Mouse (Mus musculus) cerebellum, adult 2 months (tissue): ENCODE results near the gene Lin28b. TPM values are rescaled to one million over a fixed set of nuclear protein-coding genes. Genes with fewer than 3 reads are reported as not detected.

Experiments used
- DNase-seq, 2 experiments: peaks; one replicate each; pipeline ENCODE4 v3.0.0; 2021
- H3K27ac ChIP-seq: fragments of 200-500 bp; 2 replicates; pipeline ENCODE4 v1.5.1; 2012; ENCODE audit warnings: low read length, control low read depth, inconsistent platforms; ENCODE audit not compliant: insufficient read depth
- H3K27me3 ChIP-seq: fragments of 200-500 bp; 2 replicates; pipeline ENCODE4 v1.6.1; 2012; ENCODE audit warnings: inconsistent platforms, mild to moderate bottlenecking, low read length, moderate library complexity; ENCODE audit not compliant: control insufficient read depth, insufficient read depth
- H3K4me1 ChIP-seq: fragments of 200-500 bp; 2 replicates; pipeline ENCODE4 v1.6.1; 2011; ENCODE audit warnings: low read length; ENCODE audit not compliant: control insufficient read depth, insufficient read depth
- H3K4me3 ChIP-seq: fragments of 200-500 bp; replicated peaks from 2 replicates; pipeline ENCODE3; 2011; ENCODE audit warnings: mild to moderate bottlenecking, low read depth, low read length, control low read depth; ENCODE audit not compliant: insufficient read depth
- CTCF ChIP-seq: fragments of 200-500 bp; IDR thresholded peaks from 2 replicates; pipeline ENCODE4 v1.5.1; 2011; ENCODE audit warnings: low read depth, mild to moderate bottlenecking, control low read depth, low read length, moderate library complexity, borderline replicate concordance; ENCODE audit not compliant: insufficient read depth
- POLR2A ChIP-seq: fragments of 200-500 bp; IDR thresholded peaks from 2 replicates; pipeline ENCODE4 v1.6.1; 2011; ENCODE audit warnings: low read length, control low read depth, borderline replicate concordance; ENCODE audit not compliant: insufficient read depth
- WGBS: fragments of 180-500 bp; shearing (Covaris S2); methylation state at CpG from one replicate; pipeline ENCODE4 v1.1.7; 2018; 5-methylcytosine and 5-hydroxymethylcytosine counted together
- polyA plus RNA-seq: library from polyadenylated mRNA; depleted of rRNA; stranded (reverse); fragments of >200 nt; gene quantifications from 2 replicates; pipeline ENCODE4 v1.2.3, GENCODE M21; 2012

The Lin28b gene
- polyA plus RNA-seq, 1 experiment, result 3.2 TPM

DNA sequence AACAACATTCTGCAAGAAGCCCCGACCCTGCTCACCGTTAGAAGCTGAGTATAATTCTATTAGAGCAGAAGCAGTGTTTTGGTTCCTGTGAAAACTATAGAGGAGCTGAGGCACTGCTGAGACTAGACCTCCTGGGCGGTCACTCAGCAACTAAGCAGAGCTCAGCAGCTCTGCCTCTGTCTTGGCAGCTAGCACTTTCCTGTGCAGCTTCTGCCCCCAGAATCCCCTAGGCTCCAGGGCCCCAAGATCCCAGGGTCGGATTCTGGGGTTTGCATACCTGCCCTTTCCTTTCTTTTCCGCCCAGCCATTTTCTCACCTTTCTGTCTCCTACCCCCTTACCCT is 13.1 kb downstream of the Lin28b start:
- Histone ChIP-seq H3K27ac (no peak overlapping the region), H3K27me3 (peaks cover 5% of the 10 kb centered on the region; the same call in 1 of the 2 replicates), H3K4me3 (no peak overlapping the region), H3K4me1 (no peaks in the 10 kb centered on the region)
- no peak for DNase-seq
- TF ChIP-seq POLR2A (no peak), CTCF (no peak)
- 13% methylated on average over 5 of the region's 5 CpGs for WGBS

DNA sequence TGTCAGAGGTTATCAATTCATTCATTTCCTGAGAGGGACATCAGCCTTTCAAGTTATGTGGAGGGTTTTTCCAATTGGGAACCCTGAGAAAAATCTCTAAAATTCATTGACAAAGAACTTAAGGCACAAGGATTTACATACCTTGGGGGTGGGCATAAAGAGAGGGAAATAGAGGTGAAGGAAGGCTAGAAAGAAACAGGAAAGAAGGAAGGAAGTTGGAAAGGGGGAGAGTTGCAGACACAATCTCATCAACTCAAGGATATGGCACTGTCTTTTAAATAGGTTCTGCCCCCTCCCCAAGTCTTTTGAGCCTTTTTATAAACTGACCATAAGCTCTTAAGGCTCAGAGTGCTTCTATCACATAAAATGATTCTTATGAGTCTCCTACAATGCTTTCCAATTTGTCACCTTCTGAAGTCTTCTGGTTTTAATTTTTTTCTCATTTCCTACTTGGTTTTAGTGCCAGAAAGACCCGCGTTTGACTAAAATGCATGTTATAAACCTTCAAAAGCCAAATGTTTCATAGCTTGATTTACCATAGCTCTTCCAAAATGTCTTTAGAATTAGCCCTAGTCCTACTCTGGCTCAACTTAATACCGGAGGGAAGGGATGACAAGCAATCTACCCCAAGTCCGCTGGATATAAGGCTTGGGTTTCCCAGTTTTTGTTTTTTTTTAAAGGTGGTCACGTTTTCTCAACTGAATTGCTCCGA is 13.6 kb downstream of the Lin28b start:
- no peak overlapping the region for H3K27ac ChIP-seq
- 31% methylated on average over 6 of the region's 6 CpGs for WGBS
- H3K4me3 ChIP-seq, result no peak overlapping the region
- no peak for DNase-seq
- TF ChIP-seq POLR2A, result no peak
- TF ChIP-seq CTCF, result no peak
- no peaks in the 10 kb centered on the region for H3K4me1 ChIP-seq
- peaks cover 5% of the 10 kb centered on the region; the same call in 1 of the 2 replicates for H3K27me3 ChIP-seq

DNA sequence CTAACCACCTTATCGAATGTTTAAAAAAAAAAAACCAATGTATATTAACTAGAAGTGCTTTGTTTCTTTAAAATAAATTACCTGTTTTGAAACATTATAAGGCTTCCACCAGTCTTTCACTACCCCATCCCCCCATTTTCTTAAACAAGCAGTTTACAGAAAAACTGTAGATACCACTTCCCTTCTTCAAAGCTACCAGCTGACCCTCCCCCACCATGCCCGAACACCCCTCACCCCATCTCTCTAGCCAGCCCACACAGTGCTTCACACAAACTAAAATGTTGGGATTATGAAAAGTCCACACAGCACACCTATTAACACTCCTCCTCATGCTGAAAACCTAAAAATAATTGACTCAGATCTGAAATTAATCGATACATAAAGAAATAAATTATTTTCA is 14.9 kb downstream of the Lin28b start:
- no peak overlapping the region for H3K4me3 ChIP-seq
- no peak for TF ChIP-seq POLR2A
- no peak for TF ChIP-seq CTCF
- no peaks in the 10 kb centered on the region for H3K4me1 ChIP-seq
- peaks cover 5% of the 10 kb centered on the region; the same call in 1 of the 2 replicates for H3K27me3 ChIP-seq
- WGBS, result 42% methylated on average over 3 of the region's 3 CpGs
- DNase-seq, result no peak
- H3K27ac ChIP-seq, result no peak overlapping the region

DNA sequence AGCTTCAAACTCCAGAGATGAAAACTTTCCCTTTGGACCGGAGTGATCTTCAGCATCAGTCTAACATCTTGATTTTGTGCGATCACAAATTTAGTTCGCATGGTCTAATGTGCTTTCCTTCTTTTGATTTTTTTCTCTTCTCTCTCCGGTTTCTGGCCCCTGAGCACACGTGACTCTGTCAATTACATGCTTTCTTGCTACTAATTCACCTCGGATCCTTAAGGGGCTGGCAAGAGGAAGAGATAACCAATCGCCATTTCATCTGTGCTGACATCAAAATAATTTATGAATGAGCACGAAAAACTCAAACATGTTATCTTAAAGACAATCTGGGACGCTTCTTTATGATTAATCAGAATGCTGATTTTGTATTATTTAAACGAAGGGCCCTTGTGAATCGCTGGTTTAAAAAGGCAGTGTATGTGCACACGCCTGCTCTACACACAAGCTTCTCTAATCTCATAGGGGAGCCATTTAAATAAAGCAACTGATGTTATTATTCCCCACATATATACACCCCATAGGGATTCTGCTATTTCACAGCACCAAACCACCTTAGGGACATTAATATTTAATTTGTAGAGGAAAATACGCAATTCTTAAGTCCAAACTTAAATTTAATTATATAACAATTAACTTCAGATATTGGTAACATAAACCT is 16.0 kb downstream of the Lin28b start:
- no peak for DNase-seq
- TF ChIP-seq POLR2A, result no peak
- no peak for TF ChIP-seq CTCF
- peaks cover 5% of the 10 kb centered on the region; the same call in 1 of the 2 replicates for H3K27me3 ChIP-seq
- H3K27ac ChIP-seq, result no peak overlapping the region
- no peak overlapping the region for H3K4me3 ChIP-seq
- no peaks in the 10 kb centered on the region for H3K4me1 ChIP-seq
- 7% methylated on average over 13 of the region's 13 CpGs for WGBS

DNA sequence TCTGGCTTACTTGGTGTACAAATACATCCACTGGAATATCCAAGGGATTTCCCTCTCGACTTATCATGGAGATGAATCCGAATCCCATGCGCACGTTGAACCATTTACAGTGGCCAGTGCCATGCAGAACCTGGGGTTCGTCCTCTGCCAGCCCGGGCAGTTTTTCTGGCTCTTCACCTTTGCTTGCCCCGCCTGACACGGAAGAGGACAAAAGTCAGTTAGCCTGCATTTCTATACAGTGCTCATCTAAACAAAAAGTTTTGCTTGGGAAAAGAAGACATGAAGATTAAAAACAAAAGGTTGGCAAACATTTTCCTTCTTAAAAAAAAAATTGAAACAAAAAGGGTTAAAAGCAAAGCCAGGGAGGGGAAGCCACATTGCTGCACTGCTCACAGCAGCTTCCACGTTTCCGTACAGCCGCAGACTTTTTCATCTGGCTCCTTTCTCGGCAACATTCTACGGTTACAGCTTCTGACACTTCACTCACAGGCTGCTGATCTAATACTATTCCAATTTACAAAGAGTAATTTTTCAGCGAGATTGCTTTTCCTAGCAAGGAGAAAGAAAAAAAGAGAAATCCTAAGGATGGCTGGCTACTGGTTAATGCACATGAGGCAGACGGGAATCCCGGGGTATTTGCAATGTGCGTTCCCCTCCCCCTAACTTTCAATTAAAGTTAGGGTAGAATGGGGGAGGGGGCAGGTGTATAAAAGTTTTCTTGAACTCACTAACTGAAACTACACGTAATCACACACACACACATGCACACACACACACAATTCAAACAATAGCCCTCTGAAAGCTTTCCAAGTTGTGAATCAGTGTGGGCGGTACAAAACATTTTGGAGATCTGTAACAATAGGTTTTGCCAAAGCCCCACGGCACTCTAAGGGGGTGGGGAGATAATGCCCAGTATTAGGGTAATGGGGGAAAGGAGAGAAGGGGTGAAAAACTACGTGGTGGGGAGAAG is 16.9 kb downstream of the Lin28b start:
- Histone ChIP-seq H3K27ac (no peak overlapping the region), H3K4me3 (no peak overlapping the region), H3K27me3 (peaks cover 5% of the 10 kb centered on the region; the same call in 1 of the 2 replicates), H3K4me1 (no peaks in the 10 kb centered on the region)
- WGBS, result 7% methylated on average over 21 of the region's 21 CpGs
- no peak for DNase-seq
- TF ChIP-seq POLR2A (no peak), CTCF (no peak)

DNA sequence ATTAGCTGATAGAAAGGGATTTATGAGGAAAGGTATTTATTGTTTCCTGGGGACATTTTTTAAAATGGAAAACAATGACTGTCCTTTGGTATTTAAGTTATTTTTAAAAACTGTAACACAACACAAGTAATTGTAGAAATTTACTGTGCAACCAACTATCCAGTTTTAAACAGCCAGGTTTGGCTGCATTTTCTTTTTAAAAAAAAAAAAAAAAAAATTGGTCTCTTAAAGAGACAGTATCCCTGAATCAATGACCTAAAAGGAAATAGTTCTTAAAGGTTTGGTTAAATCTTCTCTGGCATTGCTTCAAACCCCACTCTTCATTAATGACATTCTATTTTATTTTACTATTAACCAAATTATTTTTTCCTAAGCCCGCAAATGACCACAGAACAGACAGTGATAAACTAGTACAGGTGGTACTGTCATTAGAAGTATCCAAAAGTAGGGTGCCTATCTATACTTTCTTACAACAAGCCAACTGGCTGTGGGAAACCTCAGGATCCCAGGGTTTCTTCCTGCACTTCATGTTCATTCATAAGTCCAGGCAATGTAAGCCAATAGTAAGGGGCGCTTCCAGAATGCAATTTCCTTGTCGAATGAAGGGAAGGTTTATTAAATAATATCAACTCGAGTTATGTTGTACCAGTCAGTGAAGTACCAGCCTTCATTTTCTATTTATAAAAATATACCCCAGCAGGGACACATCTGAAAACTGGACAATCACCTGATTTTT is 17.8 kb downstream of the Lin28b start:
- no peaks in the 10 kb centered on the region for H3K4me1 ChIP-seq
- H3K4me3 ChIP-seq, result no peak overlapping the region
- peaks cover 5% of the 10 kb centered on the region; the same call in 1 of the 2 replicates for H3K27me3 ChIP-seq
- 45% methylated on average over 4 of the region's 4 CpGs for WGBS
- no peak for TF ChIP-seq CTCF
- TF ChIP-seq POLR2A, result no peak
- DNase-seq, result no peak
- no peak overlapping the region for H3K27ac ChIP-seq

DNA sequence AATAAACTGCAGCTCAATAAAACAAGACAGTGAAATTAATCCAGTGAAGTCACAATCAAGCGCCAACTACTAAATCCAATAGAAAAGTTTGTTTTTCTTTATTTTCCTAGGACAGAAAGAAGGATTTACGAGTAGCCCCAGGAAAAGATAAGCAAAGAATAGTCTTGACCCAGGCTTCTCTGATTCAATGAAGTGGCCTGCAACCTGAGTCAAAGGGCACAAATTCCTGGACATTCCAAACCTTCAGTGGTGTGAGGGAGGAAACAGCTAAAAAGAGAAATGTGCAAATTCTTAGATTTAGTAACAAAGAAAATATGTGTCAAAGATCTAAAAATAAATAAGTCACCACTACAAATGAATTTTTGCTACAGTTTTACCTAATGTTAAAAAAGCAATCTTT is 27.6 kb downstream of the Lin28b start:
- DNase-seq, result no peak
- WGBS, result 84% methylated on average over 2 of the region's 2 CpGs
- Histone ChIP-seq H3K27me3 (no peaks in the 10 kb centered on the region), H3K27ac (no peak overlapping the region), H3K4me3 (no peak overlapping the region), H3K4me1 (no peaks in the 10 kb centered on the region)
- TF ChIP-seq CTCF (no peak), POLR2A (no peak)
